Mouse (Mus musculus): ENCODE data around the gene Cldn9. TPM values are rescaled to one million over a fixed set of nuclear protein-coding genes. Genes with fewer than 3 reads are reported as not detected.

Gene Cldn9
- polyA plus RNA-seq, 1 experiment from 2014 or later = 0.82 TPM

DNA sequence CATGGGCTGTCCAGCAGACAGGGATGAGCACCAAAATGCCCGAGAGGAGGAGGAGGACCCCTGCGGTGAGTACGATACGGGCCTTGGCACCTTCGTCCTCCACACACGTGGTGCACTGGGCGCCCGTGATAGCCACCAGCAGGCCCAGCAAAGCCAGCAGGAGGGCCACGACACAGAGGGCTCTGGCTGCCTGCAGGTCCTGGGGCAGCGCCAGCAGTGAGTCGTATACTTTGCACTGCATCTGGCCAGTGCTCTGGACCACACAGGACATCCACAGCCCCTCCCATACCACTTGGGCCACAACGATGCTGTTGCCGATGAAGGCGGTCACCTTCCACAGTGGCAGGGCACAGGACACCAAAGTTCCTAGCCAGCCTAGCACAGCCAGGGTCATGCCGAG, 600 bp downstream of the Cldn9 start:
- no peak overlapping the region for H3K9ac ChIP-seq (ENCODE audit: low read length)
- no peak overlapping the region for H3K27ac ChIP-seq (ENCODE audit: low read depth, low read length)
- ATAC-seq (ENCODE audit: low FRiP score) (no peak), DNase-seq (ENCODE audit: low spot score, missing footprints) (peak; percentile 85)
- no peak overlapping the region for H3K4me2 ChIP-seq
- H3K4me1 ChIP-seq (ENCODE audit: control insufficient read depth, insufficient read depth, low read length) = peaks cover 13% of the 10 kb centered on the region; the same call in 1 of the 2 replicates
- 26% methylated on average over 15 of the region's 15 CpGs for WGBS
- H3K27me3 ChIP-seq (ENCODE audit: control insufficient read depth, insufficient read depth, low read length) = peaks cover 55% of the 10 kb centered on the region
- no peaks in the 10 kb centered on the region for H3K36me3 ChIP-seq (ENCODE audit: control insufficient read depth, insufficient read depth, low read length)
- H3K4me3 ChIP-seq (ENCODE audit: low read depth, low read length) = no peak overlapping the region
- no peaks in the 10 kb centered on the region for H3K9me3 ChIP-seq (ENCODE audit: control insufficient read depth, low read length)

DNA sequence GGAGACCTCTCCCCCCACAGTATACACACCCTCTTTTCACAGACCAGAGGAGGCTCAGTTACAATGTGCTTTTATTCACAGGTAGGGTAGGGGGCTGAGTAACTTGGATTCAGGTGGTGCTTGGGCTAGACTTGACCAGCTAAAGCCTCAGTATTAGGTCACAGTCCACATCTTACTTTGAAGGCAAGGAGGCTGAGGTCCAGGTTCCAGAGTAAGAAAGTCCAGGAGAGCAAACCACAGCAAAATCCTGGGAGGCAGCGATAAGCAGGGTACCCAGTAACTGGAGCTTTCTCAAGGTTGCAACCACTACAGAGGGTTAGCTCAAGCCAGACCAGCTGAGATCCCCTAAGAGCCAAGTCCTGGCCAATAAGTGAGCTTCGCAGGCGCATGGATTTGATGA, 1.3 kb downstream of the Cldn9 start:
- H3K4me2 ChIP-seq = no peak overlapping the region
- H3K36me3 ChIP-seq (ENCODE audit: control insufficient read depth, insufficient read depth, low read length) = no peaks in the 10 kb centered on the region
- H3K4me1 ChIP-seq (ENCODE audit: control insufficient read depth, insufficient read depth, low read length) = peaks cover 13% of the 10 kb centered on the region
- peaks cover 55% of the 10 kb centered on the region for H3K27me3 ChIP-seq (ENCODE audit: control insufficient read depth, insufficient read depth, low read length)
- DNase-seq (ENCODE audit: low spot score, missing footprints) (peak; percentile 77), ATAC-seq (ENCODE audit: low FRiP score) (no peak)
- no peaks in the 10 kb centered on the region for H3K9me3 ChIP-seq (ENCODE audit: control insufficient read depth, low read length)
- H3K9ac ChIP-seq (ENCODE audit: low read length) = no peak overlapping the region
- WGBS = 77% methylated on average over 3 of the region's 3 CpGs
- no peak overlapping the region for H3K4me3 ChIP-seq (ENCODE audit: low read depth, low read length)
- no peak overlapping the region for H3K27ac ChIP-seq (ENCODE audit: low read depth, low read length)

DNA sequence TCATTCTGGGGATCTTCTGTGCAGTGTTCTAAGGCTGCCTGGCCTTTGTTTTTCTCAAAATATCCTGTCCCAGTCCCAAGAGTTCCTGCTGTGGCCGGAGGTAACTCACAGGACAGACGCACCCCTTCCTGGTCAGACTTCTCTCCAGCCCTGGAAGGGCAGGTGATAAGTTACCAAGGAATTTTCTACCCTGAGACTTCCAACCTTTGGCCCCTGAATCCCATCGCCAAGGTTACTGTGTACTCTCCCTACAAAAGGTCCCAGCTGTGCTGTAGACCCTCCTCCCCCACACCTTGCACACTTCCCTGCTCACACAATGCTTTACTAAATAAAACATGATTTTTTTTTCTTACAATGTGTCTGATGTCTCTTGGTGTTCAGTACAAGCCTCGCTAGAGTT, 1.7 kb downstream of the Cldn9 start:
- H3K27me3 ChIP-seq (ENCODE audit: control insufficient read depth, insufficient read depth, low read length) = peaks cover 55% of the 10 kb centered on the region
- DNase-seq (ENCODE audit: low spot score, missing footprints) (no peak), ATAC-seq (ENCODE audit: low FRiP score) (no peak)
- H3K27ac ChIP-seq (ENCODE audit: low read depth, low read length) = no peak overlapping the region
- no peak overlapping the region for H3K4me3 ChIP-seq (ENCODE audit: low read depth, low read length)
- H3K4me2 ChIP-seq = no peak overlapping the region
- no peaks in the 10 kb centered on the region for H3K9me3 ChIP-seq (ENCODE audit: control insufficient read depth, low read length)
- WGBS = 67% methylated on average over 4 of the region's 4 CpGs
- H3K36me3 ChIP-seq (ENCODE audit: control insufficient read depth, insufficient read depth, low read length) = no peaks in the 10 kb centered on the region
- peaks cover 16% of the 10 kb centered on the region for H3K4me1 ChIP-seq (ENCODE audit: control insufficient read depth, insufficient read depth, low read length)
- H3K9ac ChIP-seq (ENCODE audit: low read length) = no peak overlapping the region

DNA sequence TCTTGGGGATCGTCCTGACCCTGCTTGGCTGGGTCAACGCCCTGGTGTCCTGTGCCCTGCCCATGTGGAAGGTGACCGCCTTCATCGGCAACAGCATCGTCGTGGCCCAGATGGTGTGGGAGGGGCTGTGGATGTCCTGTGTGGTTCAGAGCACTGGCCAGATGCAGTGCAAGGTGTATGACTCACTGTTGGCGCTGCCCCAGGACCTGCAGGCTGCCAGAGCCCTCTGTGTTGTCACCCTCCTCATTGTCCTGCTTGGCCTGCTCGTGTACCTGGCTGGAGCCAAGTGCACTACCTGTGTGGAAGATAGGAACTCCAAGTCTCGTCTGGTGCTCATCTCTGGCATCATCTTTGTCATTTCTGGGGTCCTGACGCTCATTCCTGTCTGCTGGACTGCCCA, 2.7 kb downstream of the Cldn9 start:
- Histone ChIP-seq H3K4me2 (no peak overlapping the region), H3K27ac (ENCODE audit: low read depth, low read length) (no peak overlapping the region), H3K9ac (ENCODE audit: low read length) (no peak overlapping the region), H3K4me3 (ENCODE audit: low read depth, low read length) (no peak overlapping the region), H3K27me3 (ENCODE audit: control insufficient read depth, insufficient read depth, low read length) (peaks cover 62% of the 10 kb centered on the region), H3K9me3 (ENCODE audit: control insufficient read depth, low read length) (no peaks in the 10 kb centered on the region), H3K36me3 (ENCODE audit: control insufficient read depth, insufficient read depth, low read length) (no peaks in the 10 kb centered on the region), H3K4me1 (ENCODE audit: control insufficient read depth, insufficient read depth, low read length) (peaks cover 23% of the 10 kb centered on the region)
- DNase-seq (ENCODE audit: low spot score, missing footprints) (no peak), ATAC-seq (ENCODE audit: low FRiP score) (no peak)
- 85% methylated on average over 10 of the region's 10 CpGs for WGBS

DNA sequence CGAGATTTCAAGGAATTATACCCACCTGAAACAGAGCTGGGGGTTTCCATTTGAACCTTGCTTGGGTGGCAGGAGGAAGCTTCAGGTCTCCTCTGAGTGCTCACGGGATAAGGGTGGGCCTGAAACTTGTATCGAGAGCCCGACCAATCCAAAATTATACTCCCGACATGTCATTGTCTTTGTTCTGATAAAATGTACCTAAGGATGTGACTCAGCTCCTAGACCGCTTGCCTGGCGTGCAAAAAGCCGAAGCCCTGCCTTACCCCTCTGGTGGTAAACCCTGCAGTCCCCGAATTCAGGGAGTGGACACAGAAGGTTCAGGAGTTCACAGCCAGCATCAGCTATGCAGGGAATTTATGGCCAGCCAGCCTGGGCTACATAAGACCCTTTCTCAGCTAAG, 3.5 kb downstream of the Cldn9 start:
- H3K27me3 ChIP-seq (ENCODE audit: control insufficient read depth, insufficient read depth, low read length) = peaks cover 70% of the 10 kb centered on the region
- no peak for ATAC-seq (ENCODE audit: low FRiP score)
- no peak overlapping the region for H3K27ac ChIP-seq (ENCODE audit: low read depth, low read length)
- H3K9me3 ChIP-seq (ENCODE audit: control insufficient read depth, low read length) = no peaks in the 10 kb centered on the region
- H3K4me1 ChIP-seq (ENCODE audit: control insufficient read depth, insufficient read depth, low read length) = peaks cover 25% of the 10 kb centered on the region
- H3K4me3 ChIP-seq (ENCODE audit: low read depth, low read length) = no peak overlapping the region
- no peak overlapping the region for H3K9ac ChIP-seq (ENCODE audit: low read length)
- 77% methylated on average over 9 of the region's 9 CpGs for WGBS
- no peak overlapping the region for H3K4me2 ChIP-seq
- H3K36me3 ChIP-seq (ENCODE audit: control insufficient read depth, insufficient read depth, low read length) = no peaks in the 10 kb centered on the region
- peak; percentile 33 for DNase-seq (ENCODE audit: low spot score, missing footprints)

DNA sequence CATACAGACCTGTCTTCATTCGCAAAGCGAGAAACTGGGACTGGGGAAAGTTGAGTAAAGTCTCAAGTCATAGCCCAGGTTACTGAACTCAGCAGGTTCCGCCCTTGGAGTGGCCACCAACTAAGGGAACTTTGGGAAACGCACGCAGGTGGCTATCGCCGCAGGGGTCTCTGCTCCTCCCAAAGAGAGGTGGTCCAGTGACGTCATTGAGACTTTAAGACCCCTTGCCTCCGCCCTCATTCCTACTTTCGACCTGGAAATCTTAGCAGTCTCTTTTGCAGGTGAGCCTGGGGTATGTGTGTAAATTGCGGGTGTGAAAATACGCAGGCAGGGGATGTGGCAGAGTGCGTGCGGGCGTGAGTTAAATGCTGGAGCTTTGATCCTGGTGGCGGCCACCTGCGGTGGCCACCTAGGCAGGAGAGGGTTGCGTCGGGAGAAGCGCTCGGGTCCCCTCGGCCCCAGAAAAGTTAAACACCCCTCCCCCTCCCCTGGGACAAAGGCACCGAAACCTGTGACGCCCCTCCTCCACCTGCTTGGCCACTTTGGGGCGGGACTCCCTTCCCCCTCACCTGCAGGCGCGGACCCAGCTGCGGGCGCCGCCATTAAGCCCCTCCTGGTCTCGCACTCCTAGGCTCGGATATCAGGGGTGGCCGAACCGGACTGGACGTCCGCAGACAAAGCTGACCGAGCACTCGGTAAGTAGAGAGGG, 4.5 kb downstream of the Cldn9 start, which contains the start of gene Cldn6:
Gene Cldn6, plus strand, starts transcription at position 123 of the 709 bp plus-strand sequence.
- Histone ChIP-seq H3K4me1 (ENCODE audit: control insufficient read depth, insufficient read depth, low read length) (peaks cover 24% of the 10 kb centered on the region), H3K27ac (ENCODE audit: low read depth, low read length) (no peak within 1 kb of the TSS), H3K27me3 (ENCODE audit: control insufficient read depth, insufficient read depth, low read length) (peaks cover 76% of the 10 kb centered on the region), H3K9me3 (ENCODE audit: control insufficient read depth, low read length) (no peaks in the 10 kb centered on the region), H3K36me3 (ENCODE audit: control insufficient read depth, insufficient read depth, low read length) (no peaks in the 10 kb centered on the region), H3K4me3 (ENCODE audit: low read depth, low read length) (no peak within 1 kb of the TSS), H3K4me2 (peak within 1 kb of the TSS; percentile 20; the same call in 1 of the 2 replicates), H3K9ac (ENCODE audit: low read length) (no peak within 1 kb of the TSS)
- DNase-seq (ENCODE audit: low spot score, missing footprints) (peak; percentile 85), ATAC-seq (ENCODE audit: low FRiP score) (no peak)
- 1% methylated on average over 38 of the region's 38 CpGs for WGBS

DNA sequence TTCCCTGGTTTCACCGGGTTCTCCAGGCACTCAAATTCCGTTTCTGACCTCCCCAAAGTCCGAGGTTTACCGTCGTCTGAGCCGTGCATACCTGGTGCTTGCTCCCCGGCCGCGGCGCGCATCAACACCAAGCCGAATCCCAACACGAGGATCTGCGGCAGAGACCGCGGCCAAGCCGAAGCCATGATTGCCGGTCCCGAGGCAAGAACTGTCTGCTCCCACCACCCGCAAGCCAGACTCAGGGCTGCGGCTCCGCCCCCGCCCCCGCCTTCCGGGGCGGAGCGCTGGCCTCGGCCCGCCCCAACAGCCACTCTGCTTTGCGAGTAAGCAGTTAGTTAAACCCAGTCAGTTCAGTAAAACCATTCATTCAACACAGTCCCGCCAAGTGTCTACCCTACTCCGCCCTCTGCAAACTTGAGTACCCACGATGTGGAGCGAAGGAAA, 6.6 kb downstream of the Cldn9 start, which contains the start of gene Tnfrsf12a:
Gene Tnfrsf12a, minus strand, starts transcription at position 233 of the 444 bp plus-strand sequence.
- Histone ChIP-seq H3K9me3 (ENCODE audit: control insufficient read depth, low read length) (no peaks in the 10 kb centered on the region), H3K27me3 (ENCODE audit: control insufficient read depth, insufficient read depth, low read length) (peaks cover 59% of the 10 kb centered on the region), H3K4me3 (ENCODE audit: low read depth, low read length) (peak within 1 kb of the TSS; percentile 48), H3K36me3 (ENCODE audit: control insufficient read depth, insufficient read depth, low read length) (no peaks in the 10 kb centered on the region), H3K4me1 (ENCODE audit: control insufficient read depth, insufficient read depth, low read length) (peaks cover 24% of the 10 kb centered on the region), H3K9ac (ENCODE audit: low read length) (peak within 1 kb of the TSS; percentile 59), H3K4me2 (peak within 1 kb of the TSS; percentile 94), H3K27ac (ENCODE audit: low read depth, low read length) (no peak within 1 kb of the TSS)
- DNase-seq (ENCODE audit: low spot score, missing footprints) = peak; percentile 98
- ATAC-seq (ENCODE audit: low FRiP score) = peak; percentile 39
- WGBS = under 1% methylated on average over 34 of the region's 34 CpGs

DNA sequence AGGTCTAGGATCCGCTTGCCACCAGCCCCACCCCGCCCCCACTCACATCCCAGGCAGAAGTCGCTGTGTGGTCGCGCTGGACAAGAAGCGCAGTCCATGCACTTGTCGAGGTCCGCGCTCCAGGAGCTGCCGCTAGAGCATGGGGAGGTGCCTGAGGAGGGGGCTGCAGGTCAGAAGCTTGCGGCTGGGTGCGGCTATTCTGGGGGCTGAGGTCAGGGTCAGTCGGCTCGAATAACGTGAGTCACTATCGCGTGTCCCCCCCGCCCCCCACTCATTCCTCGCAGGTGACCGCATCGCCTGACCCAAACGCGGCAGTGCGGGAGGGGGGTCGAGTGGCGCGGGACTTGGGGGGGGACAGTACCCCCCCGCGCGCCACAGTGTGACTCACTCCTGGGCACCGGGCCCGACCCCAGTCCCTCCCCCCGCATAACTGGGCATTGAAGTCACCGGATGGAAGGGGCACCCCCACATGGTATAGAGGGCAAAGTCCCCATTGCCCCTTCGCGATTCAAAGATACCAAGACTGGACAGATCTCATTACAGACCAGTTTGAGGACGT, 7.3 kb downstream of the Cldn9 start:
- Histone ChIP-seq H3K27ac (ENCODE audit: low read depth, low read length) (no peak overlapping the region), H3K9ac (ENCODE audit: low read length) (peak overlapping the region; percentile 59), H3K27me3 (ENCODE audit: control insufficient read depth, insufficient read depth, low read length) (peaks cover 54% of the 10 kb centered on the region), H3K4me2 (peak overlapping the region; percentile 94), H3K4me1 (ENCODE audit: control insufficient read depth, insufficient read depth, low read length) (peaks cover 24% of the 10 kb centered on the region), H3K36me3 (ENCODE audit: control insufficient read depth, insufficient read depth, low read length) (no peaks in the 10 kb centered on the region), H3K4me3 (ENCODE audit: low read depth, low read length) (peak overlapping the region; percentile 48), H3K9me3 (ENCODE audit: control insufficient read depth, low read length) (no peaks in the 10 kb centered on the region)
- DNase-seq (ENCODE audit: low spot score, missing footprints) (no peak), ATAC-seq (ENCODE audit: low FRiP score) (no peak)
- under 1% methylated on average over 34 of the region's 37 CpGs for WGBS

DNA sequence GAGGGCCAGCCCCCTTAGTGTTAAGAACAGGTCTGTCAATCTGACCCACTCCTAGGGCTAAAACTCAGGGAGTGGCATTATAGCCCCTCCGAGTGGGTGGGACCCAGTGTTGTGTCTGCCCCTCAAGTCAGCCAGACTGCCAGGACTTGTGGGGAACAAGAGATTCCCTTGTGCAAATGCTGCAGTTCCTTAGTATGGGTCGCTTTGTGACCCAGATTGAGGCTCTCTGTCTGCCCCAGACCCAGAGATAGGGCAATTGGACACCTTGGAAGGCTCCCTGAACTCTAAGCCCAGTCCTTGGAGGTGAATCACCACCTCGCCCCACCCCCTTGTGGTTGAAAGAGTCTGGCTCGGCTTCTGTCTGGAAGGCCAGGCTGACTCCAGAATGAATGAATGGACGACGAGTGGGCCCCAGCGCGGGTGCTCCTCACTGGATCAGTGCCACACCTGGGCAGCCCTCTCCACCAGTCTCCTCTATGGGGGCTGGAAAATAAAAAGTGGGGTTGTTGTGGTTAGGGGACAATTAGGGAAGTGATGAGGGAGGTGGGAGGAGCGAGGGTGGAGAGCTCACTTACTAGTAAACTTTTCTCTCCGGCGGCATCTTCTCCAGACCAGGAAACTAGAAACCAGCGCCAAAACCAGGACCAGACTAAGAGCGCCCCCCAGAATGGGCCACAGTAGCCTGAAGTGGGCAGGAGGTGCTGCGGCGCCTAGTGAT, 8.1 kb downstream of the Cldn9 start:
- Histone ChIP-seq H3K36me3 (ENCODE audit: control insufficient read depth, insufficient read depth, low read length) (no peaks in the 10 kb centered on the region), H3K27ac (ENCODE audit: low read depth, low read length) (no peak overlapping the region), H3K27me3 (ENCODE audit: control insufficient read depth, insufficient read depth, low read length) (peaks cover 46% of the 10 kb centered on the region), H3K9ac (ENCODE audit: low read length) (no peak overlapping the region), H3K9me3 (ENCODE audit: control insufficient read depth, low read length) (no peaks in the 10 kb centered on the region), H3K4me3 (ENCODE audit: low read depth, low read length) (no peak overlapping the region), H3K4me2 (peak overlapping the region; percentile 94; the same call in 1 of the 2 replicates), H3K4me1 (ENCODE audit: control insufficient read depth, insufficient read depth, low read length) (peaks cover 24% of the 10 kb centered on the region)
- DNase-seq (ENCODE audit: low spot score, missing footprints) = peak; percentile 88
- 11% methylated on average over 15 of the region's 15 CpGs for WGBS
- ATAC-seq (ENCODE audit: low FRiP score) = no peak
